Mouse (Mus musculus) layer of hippocampus, postnatal 25 days (tissue): ENCODE results near the gene Elovl2. TPM values are rescaled to one million over a fixed set of nuclear protein-coding genes. Genes with fewer than 3 reads are reported as not detected.
A peak's percentile ranks its signal among the peaks of the same experiment; 100 is the strongest.
"Not testable (repeated sequence)": the region's sequence is repeated elsewhere in the genome, so short reads cannot be mapped to it uniquely, and the experiment has no call there.

ENCODE experiments used
- DNase-seq, 2 experiments: peaks; one replicate each; pipeline ENCODE4 v3.0.0; 2022; ENCODE audit warnings: mixed read lengths in 2 of 2, low spot score in 1 of 2; ENCODE audit errors: extremely low spot score in 1 of 2
- total RNA-seq, 2 experiments: library from RNA; stranded (reverse); gene quantifications; 2 replicates each; pipeline ENCODE4 v1.2.3; 2021

The Elovl2 gene
- 10 to 100 TPM; 21.9 to 22.4 TPM for total RNA-seq

DNA sequence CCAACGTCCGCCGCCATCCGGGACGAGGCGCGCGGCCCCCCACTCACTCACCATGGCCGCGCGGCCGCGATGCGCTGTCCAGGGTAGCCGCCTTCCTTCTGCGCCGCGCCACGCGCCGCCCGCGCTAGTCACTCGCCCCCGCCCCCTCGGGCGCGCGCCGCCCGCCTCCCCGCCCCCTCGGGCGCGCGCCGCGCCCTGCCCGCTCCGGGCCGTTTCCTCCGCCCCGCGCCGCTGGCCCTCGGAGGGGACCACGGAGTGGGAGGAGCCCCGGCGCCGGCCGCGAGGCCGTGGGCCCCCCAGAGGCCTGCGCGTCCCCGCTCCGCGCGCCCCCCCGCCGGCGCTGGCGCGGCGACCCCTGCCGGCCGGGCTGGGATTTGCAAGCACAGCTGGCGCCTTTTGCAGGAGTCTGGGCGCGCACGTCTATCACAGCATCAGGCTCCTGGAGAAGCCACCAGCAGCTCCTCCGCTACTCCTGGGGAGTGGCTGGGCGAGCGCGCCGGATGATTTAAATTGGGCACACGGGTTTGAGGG, at the start of gene Elovl2:
Elovl2 (minus strand) TSS at position 102 of the 531 bp plus-strand sequence.
- peak; percentile 53 to 62 for DNase-seq

GRCm38 (mm10) chr13:41267827-41268408, 47.7 kb upstream of the Elovl2 start:
- no peak for DNase-seq

- DNase-seq = no peak
Measured at GRCm38 (mm10) chr13:41263304-41264006, 43.2 kb upstream of the Elovl2 start.

GRCm38 (mm10) chr13:41261617-41262016, 41.4 kb upstream of the Elovl2 start:
- DNase-seq = not testable (repeated sequence)

DNA sequence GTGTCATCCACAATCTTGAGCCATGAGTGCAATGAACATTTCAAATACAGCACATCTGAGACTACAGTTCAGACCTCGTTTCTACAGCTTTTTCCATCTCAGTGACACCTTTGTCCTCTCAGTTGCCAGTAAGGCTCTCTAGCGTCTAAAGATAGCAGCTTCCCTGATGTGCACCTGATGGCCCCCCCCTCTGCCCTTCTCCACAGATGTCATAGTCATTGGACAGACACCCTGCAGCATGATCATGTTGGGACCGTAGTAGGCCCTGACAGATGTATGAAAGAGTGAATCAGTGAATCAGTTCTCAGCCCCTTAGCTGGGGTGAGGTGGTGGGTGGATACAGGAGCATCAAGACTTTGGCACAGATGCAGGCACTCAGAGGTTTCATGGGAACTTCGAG, 37.6 kb upstream of the Elovl2 start:
- DNase-seq = no peak

DNA sequence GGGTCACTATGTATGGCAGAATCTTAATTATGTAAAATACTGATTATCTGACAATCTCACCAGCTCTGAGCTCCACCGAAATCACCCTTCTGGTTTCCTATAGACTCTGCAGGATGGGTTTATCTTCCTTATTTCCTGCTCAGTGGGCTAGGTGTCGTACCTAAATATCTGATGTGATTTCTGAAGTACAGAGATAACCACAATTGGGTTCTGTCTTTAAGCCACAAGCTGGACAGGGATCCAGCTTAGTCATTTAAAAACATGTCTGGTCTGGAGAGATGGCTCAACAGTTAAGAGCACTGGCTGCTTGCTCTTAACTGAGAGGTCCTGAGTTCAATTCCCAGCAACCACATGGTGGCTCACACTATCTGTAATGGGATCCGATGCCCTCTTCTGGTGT, 36.8 kb upstream of the Elovl2 start:
- no peak for DNase-seq

GRCm38 (mm10) chr13:41256126-41256525, 35.9 kb upstream of the Elovl2 start:
- no peak for DNase-seq

DNA sequence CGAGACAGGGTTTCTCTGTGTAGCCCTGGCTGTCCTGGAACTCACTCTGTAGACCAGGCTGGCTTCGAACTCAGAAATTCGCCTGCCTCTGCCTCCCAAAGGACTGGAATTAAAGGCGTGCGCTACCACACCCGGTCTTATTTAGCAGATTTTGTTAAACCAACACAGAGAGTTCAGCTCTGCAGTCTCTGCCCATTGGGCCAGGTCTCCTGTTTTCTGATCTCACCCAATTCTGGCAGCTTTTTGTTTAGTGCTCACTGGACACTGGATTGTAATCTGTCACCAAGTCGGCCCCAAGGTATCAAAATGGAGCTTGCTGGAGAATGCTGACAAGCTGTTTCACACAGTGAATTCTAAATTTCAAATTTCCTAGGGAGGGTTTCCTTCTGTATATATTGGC, 32.5 kb upstream of the Elovl2 start:
- no peak for DNase-seq

- DNase-seq = no peak
Measured at GRCm38 (mm10) chr13:41252141-41252540, 31.9 kb upstream of the Elovl2 start.

DNA sequence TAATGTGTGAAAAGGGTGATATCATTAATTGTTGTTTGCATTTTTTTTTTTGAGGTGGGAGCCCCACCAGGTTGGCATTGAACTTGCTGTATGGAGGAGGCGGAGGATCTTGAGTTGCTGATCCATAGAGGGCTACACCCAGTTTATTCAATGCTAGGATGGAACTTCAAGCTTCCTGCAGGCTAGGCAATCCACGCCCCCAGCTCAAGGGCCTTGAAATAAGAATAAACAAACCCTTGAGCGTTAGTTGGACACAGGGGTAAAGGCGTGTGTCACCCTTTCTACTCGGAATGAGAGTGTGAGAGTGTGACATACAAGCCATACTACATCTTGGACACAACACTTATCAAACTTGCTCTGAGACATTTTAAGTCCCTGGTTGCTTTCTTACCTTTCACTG, 31.5 kb upstream of the Elovl2 start:
- DNase-seq = no peak

GRCm38 (mm10) chr13:41251232-41251631, 31.0 kb upstream of the Elovl2 start:
- not testable (repeated sequence) for DNase-seq

DNA sequence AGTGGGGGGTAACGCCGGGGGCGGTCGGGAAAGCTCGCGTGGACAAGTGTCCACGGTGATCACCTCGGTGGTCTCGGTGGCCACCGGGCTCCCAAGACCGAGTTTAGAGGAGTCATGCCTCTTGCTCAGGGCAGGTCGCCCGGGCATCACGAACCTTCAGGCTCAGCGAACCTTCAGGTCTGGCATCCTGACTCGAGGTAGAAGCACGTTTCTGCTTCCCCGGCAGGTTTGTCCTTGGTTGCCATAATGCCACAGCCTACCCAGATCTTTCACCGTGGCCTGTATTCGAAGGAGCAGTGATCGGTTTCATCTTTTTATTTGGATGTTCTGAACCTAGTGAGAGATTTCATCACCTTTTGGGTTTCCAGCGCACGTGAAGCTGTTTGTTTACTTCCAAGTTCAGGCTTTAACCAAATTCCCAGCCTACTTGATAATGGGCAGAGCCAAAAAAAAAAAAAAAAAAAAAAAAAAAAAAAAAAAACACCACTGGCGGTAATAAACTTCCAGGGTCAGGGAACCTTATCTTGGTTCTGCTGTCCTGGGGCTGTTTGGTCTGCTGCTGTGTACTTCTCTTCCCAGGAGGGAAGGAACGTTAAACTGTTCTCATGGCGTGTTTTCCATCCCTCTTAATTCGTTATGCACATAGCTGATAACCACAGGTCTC, 30.2 kb upstream of the Elovl2 start:
- DNase-seq = no peak

GRCm38 (mm10) chr13:41249538-41250317, 29.5 kb upstream of the Elovl2 start, which contains the start of gene Smim13:
Smim13 (plus strand) TSS chr13:41249844.
- DNase-seq = peak; percentile 69 to 75

DNA sequence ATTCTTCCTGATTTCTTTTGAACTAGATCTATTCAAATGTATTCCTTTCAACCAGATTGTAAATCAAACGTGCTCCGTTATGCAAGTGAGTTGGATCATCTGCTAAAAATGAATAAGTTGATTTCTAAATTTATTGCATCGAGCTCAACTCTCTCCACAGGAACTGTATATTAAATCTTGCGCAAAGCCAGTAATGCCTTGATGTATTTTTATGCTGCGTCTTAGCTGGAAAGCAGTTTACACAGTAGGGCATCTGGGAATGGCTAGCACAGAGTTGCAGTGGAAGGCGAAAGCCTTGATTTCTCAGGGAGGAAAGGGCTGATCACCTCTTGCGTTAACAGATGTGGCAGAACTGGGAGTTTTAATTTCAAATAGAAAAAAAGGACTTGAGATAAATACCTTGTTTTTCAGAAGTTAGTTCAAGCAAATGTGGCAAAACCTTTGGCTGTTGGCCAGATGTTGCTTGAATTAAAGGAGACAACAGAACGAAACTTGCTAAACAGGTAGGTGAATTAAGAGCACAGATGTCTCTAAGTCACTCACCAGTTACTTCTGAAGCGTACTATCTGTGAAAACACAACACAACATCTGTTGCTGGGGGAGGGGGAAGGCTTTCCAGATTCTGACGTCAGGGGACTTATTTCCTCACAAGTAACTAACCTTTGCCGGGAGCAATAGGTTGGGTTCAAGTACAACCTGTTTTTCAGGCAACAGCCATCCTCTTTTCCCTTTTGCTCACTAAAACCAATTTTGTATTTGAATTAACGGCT, 28.7 kb upstream of the Elovl2 start:
- DNase-seq = no peak

- no peak for DNase-seq
Measured at GRCm38 (mm10) chr13:41244306-41244830, 24.2 kb upstream of the Elovl2 start.

- DNase-seq = no peak
Measured at GRCm38 (mm10) chr13:41241557-41241956, 21.4 kb upstream of the Elovl2 start.

DNA sequence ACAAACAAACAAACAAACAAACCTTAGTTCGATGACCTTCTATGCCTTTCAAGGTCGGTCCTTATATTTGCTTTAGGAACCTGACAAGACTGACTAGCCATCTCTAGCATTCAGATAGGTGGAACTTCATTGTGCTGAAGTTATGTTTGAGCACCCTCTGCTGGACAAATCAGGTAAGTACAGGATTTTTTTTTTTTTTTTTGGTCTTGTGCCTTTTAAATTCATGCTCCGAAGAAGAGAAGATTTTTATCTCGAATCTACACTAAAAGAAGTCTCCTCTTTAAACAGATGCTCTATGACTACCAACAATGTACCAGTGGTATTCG, 18.6 kb upstream of the Elovl2 start:
- DNase-seq = no peak

DNA sequence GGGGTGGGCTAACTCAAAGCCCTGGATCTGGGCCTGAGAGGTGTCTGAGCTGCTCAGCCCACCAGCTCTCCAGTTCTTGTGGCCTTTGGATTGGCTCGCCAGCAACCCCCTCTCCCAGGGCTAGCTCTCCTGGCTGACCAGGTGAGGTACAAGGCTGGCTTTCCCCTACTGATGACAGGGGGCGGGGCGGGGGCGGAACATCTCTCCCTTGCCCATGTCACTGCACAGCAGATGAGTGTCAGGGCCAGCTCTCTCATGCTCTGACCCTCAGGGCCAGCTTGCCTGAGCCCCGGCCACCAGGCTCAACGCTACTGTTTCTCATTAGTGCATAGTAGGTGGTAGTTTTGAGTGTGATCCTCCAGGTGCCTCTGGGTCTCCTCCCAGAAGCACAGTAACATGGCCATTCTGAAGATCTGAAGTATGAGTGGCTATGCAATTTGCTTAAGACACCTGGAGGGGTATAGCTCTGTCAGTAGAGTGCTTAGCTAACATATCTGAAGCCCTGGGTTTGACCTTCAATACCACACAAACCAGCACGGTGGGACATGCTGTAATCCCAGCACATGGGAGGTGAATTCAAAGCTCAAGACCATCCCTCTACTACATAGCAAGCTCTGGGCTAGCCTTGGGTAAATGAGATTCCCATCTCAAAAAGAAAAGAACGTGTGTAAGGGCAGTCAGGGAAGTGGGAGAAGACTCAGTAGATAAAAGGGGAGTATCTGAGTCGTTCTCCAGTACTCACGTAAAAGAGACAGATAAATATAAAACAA, 18.0 kb upstream of the Elovl2 start:
- no peak for DNase-seq
